Mouse (Mus musculus): ENCODE measurements around the gene Rubcnl.

GRCm38 (mm10) chr14:75056861-75057431, 41.1 kb downstream of the Rubcnl start:
- TF ChIP-seq CTCF (IDR thresholded peaks at IDR 0.05; ENCODE audit: insufficient read depth, low read length): no peak
- TF ChIP-seq POLR2A (IDR thresholded peaks at IDR 0.05; ENCODE audit: borderline replicate concordance, extremely low read depth, low read depth, low read length): no peak

Data from lung, adult 2 months (tissue).